In the genomic region with DNA sequence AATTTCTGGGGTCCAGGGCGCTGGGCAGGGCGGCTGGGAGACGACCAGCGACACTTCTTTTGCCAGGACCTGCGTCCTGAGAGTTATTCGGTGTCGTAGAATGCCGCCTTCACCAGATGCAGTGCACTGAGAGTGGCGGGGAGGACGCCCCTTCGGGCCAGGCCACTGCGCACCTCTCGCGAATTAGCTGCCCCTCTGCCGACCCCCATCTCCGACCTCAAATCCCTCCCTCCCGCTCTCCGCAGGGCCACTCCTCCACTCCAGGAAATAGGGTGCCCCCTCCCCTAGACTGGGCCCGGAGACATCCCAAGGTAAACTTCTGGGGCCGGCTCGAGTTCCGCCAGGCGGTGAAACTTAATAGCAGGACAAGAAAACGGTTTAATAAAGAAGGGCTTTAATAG, we compare ENCODE assay signal across 8 mouse cellular contexts. TPM values are rescaled to one million over a fixed set of nuclear protein-coding genes. Genes with fewer than 3 reads are reported as not detected.
DNase-seq lines count a peak whose midpoint lies in the region; ATAC-seq and TF ChIP-seq lines count a peak whose summit lies in the region.

No protein-coding gene starts in this region.

- no peak for ATAC-seq in lung, postnatal 0 days
- ATAC-seq in hindbrain, postnatal 0 days = no peak
- ATAC-seq in stomach, embryonic 14.5 days (ENCODE audit: insufficient number of reproducible peaks, insufficient read depth, low FRiP score, low read depth) = no peak

- no peak for TF ChIP-seq POLR2A in heart, adult 2 months (IDR thresholded peaks at IDR 0.05; ENCODE audit: insufficient read depth, low read depth, low read length)

- H3K27me3 ChIP-seq in heart, adult 2 months (ENCODE audit: control insufficient read depth, insufficient read depth, low read length) = peaks cover 64% of the 10 kb centered on the region
- H3K27me3 ChIP-seq in lung, postnatal 0 days (replicated peaks; ENCODE audit: insufficient read depth, low read length) = peaks cover 79% of the 10 kb centered on the region
- H3K27me3 ChIP-seq in hindbrain, postnatal 0 days (ENCODE audit: insufficient read depth, low read length) = peaks cover 78% of the 10 kb centered on the region
- H3K27me3 ChIP-seq in stomach, embryonic 14.5 days (ENCODE audit: control insufficient read depth, insufficient read depth, low read length) = peaks cover 88% of the 10 kb centered on the region

- no peak overlapping the region for H3K9ac ChIP-seq in heart, adult 2 months (ENCODE audit: low read depth, low read length)
- no peak overlapping the region for H3K9ac ChIP-seq in lung, postnatal 0 days (replicated peaks; ENCODE audit: low read depth)
- H3K9ac ChIP-seq in hindbrain, postnatal 0 days (replicated peaks; ENCODE audit: low read length) = no peak overlapping the region
- no peak overlapping the region for H3K9ac ChIP-seq in stomach, embryonic 14.5 days (replicated peaks; ENCODE audit: low read depth, low read length)

- no peak for TF ChIP-seq EP300 in heart, adult 2 months (IDR thresholded peaks at IDR 0.05; ENCODE audit: insufficient read depth, low read depth, low read length)
- no peak for TF ChIP-seq EP300 in lung, postnatal 0 days (IDR thresholded peaks at IDR 0.05)

- no peak overlapping the region for H3K27ac ChIP-seq in heart, adult 2 months
- H3K27ac ChIP-seq in lung, postnatal 0 days (ENCODE audit: low read length) = no peak overlapping the region
- H3K27ac ChIP-seq in hindbrain, postnatal 0 days = no peak overlapping the region
- H3K27ac ChIP-seq in stomach, embryonic 14.5 days (ENCODE audit: low read length) = no peak overlapping the region

- no peaks in the 10 kb centered on the region for H3K36me3 ChIP-seq in heart, adult 2 months (ENCODE audit: control insufficient read depth, insufficient read depth, low read length)
- H3K36me3 ChIP-seq in lung, postnatal 0 days (ENCODE audit: insufficient read depth, low read length) = no peaks in the 10 kb centered on the region
- no peaks in the 10 kb centered on the region for H3K36me3 ChIP-seq in hindbrain, postnatal 0 days (ENCODE audit: insufficient read depth, low read length)
- no peaks in the 10 kb centered on the region for H3K36me3 ChIP-seq in stomach, embryonic 14.5 days (ENCODE audit: control insufficient read depth, insufficient read depth, low read length)

- peak; percentile 74 for DNase-seq in heart, adult 11 months
- no peak for DNase-seq in heart, adult 2 months
- no peak for DNase-seq in lung, postnatal 0 days (ENCODE audit: low spot score)
- DNase-seq in lung, postnatal 25 days (ENCODE audit: low spot score) = no peak
- DNase-seq in hindbrain, postnatal 0 days (ENCODE audit: low spot score) = no peak
- no peak for DNase-seq in cerebellum, postnatal 14 days
- no peak for DNase-seq in left cerebral cortex, postnatal 14 days (ENCODE audit: low spot score in 2 of 2)

- TF ChIP-seq CTCF in heart, adult 2 months (IDR thresholded peaks at IDR 0.05) = no peak
- no peak for TF ChIP-seq CTCF in lung, postnatal 0 days (IDR thresholded peaks at IDR 0.05)
- no peak for TF ChIP-seq CTCF in hindbrain, postnatal 0 days (IDR thresholded peaks at IDR 0.05; ENCODE audit: low read depth)

- no peaks in the 10 kb centered on the region for H3K9me3 ChIP-seq in lung, postnatal 0 days (ENCODE audit: low read length)
- H3K9me3 ChIP-seq in hindbrain, postnatal 0 days (ENCODE audit: low read length) = no peaks in the 10 kb centered on the region
- H3K9me3 ChIP-seq in stomach, embryonic 14.5 days (ENCODE audit: control insufficient read depth, low read depth, low read length) = no peaks in the 10 kb centered on the region

- peak overlapping the region; percentile 40 for H3K4me2 ChIP-seq in lung, postnatal 0 days (replicated peaks; ENCODE audit: low read depth, low read length)
- H3K4me2 ChIP-seq in hindbrain, postnatal 0 days (ENCODE audit: low read depth, low read length) = 0 out of 2 replicates have a peak overlapping the region, but pooled peaks have one; percentile 5
- 0 out of 2 replicates have a peak overlapping the region, but pooled peaks have one; percentile 23 for H3K4me2 ChIP-seq in stomach, embryonic 14.5 days (replicated peaks; ENCODE audit: low read depth, low read length)

- intact Hi-C loops in heart, adult 2 months (cut with DNase I) = no loop called here
- intact Hi-C loops in left cerebral cortex, postnatal 14 days (cut with DNase I) = loop anchor here (5.0 kb wide), 2 partner anchors 222 to 303 kb away; no protein-coding TSS in a partner anchor

- H3K79me2 ChIP-seq in heart, adult 2 months (replicated peaks; ENCODE audit: control insufficient read depth, insufficient read depth, low read length) = no peaks in the 10 kb centered on the region

- no peak overlapping the region; the same call in 1 of the 2 replicates for H3K4me3 ChIP-seq in heart, adult 2 months
- H3K4me3 ChIP-seq in lung, postnatal 0 days (ENCODE audit: low read depth, low read length) = peak overlapping the region; percentile 29; the same call in 1 of the 2 replicates
- H3K4me3 ChIP-seq in hindbrain, postnatal 0 days (ENCODE audit: low read length) = peak overlapping the region; percentile 8; the same call in 1 of the 2 replicates
- H3K4me3 ChIP-seq in stomach, embryonic 14.5 days (ENCODE audit: low read depth, low read length) = peak overlapping the region; percentile 11

- 5% methylated on average over 24 of the region's 24 CpGs for WGBS in heart, adult 2 months
- WGBS in lung, postnatal 0 days = 1% methylated on average over 22 of the region's 24 CpGs
- 2% methylated on average over 24 of the region's 24 CpGs for WGBS in hindbrain, postnatal 0 days
- WGBS in stomach, embryonic 14.5 days = under 1% methylated on average over 24 of the region's 24 CpGs

- H3K4me1 ChIP-seq in heart, adult 2 months (ENCODE audit: control insufficient read depth, insufficient read depth, low read length) = no peaks in the 10 kb centered on the region; the same call in 1 of the 2 replicates
- no peaks in the 10 kb centered on the region; the same call in 1 of the 2 replicates for H3K4me1 ChIP-seq in lung, postnatal 0 days (ENCODE audit: insufficient read depth, low read depth, low read length)
- H3K4me1 ChIP-seq in hindbrain, postnatal 0 days (ENCODE audit: insufficient read depth, low read length) = peaks cover 4% of the 10 kb centered on the region; the same call in 1 of the 2 replicates
- peaks cover 6% of the 10 kb centered on the region for H3K4me1 ChIP-seq in stomach, embryonic 14.5 days (ENCODE audit: control insufficient read depth, insufficient read depth, low read length)

RNA-seq across cellular contexts. Expression of a gene that starts 6.2 kb away (rescaled TPM):
- total RNA-seq in heart, adult 2 months (2021) = under 1 TPM in 1 of 2 experiments, not detected in 1; 0.09 TPM
- polyA plus RNA-seq in heart, adult 2 months (2012; rRNA removed) = 0.04 TPM in 1 of 2 replicates, not detected in the other
- 0.05 TPM in 1 of 2 replicates, not detected in the other for polyA plus RNA-seq in lung, postnatal 0 days (2015; fragmentation: Nextera tagmentation; extraction: Ambion mirVana)
- 1.2 and 2.0 TPM in 2 replicates for total RNA-seq in hindbrain, postnatal 0 days (2014; rRNA removed)
- polyA plus RNA-seq in hindbrain, postnatal 0 days (2015; fragmentation: Nextera tagmentation; extraction: Ambion mirVana) = 0.06 and 0.08 TPM in 2 replicates
- polyA plus RNA-seq in stomach, embryonic 14.5 days (2014; fragmentation: Nextera tagmentation; extraction: Ambion mirVana) = 0.16 TPM in 1 of 2 replicates, not detected in the other
- 1 to 10 TPM; 2.5 to 3.9 TPM for total RNA-seq in left cerebral cortex, postnatal 14 days (2021)
